Mouse (Mus musculus): ENCODE results near the gene Entpd3.

GRCm38 (mm10) chr9:120493781-120494180, 45.8 kb upstream of the Entpd3 start:
- TF ChIP-seq CTCF (conservative IDR thresholded peaks at IDR 0.05; ENCODE audit: insufficient read depth, insufficient read length, low read depth, low read length) (no peak), POLR2A (IDR thresholded peaks at IDR 0.05; ENCODE audit: low read depth, low read length) (no peak)

All from kidney, adult 2 months (tissue).